Comparison of ENCODE assay signal across 15 mouse cellular contexts in the genomic region with DNA sequence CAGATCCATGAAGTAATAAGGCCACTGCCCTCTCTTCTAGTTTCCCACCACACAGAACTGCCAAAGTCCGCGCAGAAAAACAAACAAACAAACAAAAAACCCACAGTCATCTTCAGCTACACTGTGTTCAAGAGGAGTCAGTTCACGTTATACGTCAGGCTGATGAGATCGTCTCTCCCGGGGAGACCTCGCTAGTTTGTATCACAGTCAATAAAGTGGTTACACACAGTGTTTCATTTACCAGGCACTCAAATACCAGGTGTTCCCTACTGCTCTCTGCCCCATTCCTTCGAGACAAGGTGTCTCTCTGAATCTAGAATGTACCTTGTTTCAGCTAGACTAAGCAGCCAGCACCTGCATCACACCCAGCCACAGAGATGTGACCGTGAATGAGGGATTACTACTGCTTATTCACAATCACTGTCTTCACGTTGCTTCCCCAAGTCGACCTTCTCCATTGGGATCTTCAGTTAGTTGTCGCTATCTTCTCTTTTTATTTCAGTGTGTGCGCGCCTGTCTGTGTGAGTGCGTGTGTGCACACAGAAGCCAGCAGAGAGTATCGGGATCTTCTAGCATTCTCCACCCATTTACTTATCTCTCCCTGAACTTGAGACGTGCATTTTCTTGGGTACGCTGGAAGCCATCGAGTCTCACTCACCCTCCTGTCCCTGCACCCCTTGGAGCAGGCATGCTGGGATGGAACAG.
"Had no signal": no experiment of that assay in that cellular context is flagged by ENCODE, and none has a peak within 500 bp of the region (broad histone marks: within the 10 kb centered on the region; RNA-seq: fewer than 3 reads in every experiment).

No protein-coding gene starts in this region.

- DNase-seq: kidney, adult 11 months; kidney, adult 9 months; kidney, postnatal 10 days; kidney, postnatal 4 days; lung, adult 18-20 months; midbrain, embryonic 14.5 days; right cerebral cortex, adult 18-20 months; right cerebral cortex, postnatal 25 days; thymus, adult 2 months; thymus, postnatal 25 days had no signal

- H3K36me3 ChIP-seq: limb, embryonic 10.5 days; midbrain, embryonic 10.5 days; neural tube, embryonic 15.5 days had no signal

- H3K27ac ChIP-seq: layer of hippocampus, adult 2 months; limb, embryonic 10.5 days; midbrain, embryonic 10.5 days; neural tube, embryonic 15.5 days had no signal

- H3K4me3 ChIP-seq: layer of hippocampus, adult 2 months; limb, embryonic 10.5 days; midbrain, embryonic 10.5 days; myocyte; neural tube, embryonic 15.5 days had no signal

- H3K9ac ChIP-seq: neural tube, embryonic 15.5 days had no signal

- H3K27me3 ChIP-seq: neural tube, embryonic 15.5 days had no signal

- H3K9me3 ChIP-seq: limb, embryonic 10.5 days; midbrain, embryonic 10.5 days; neural tube, embryonic 15.5 days had no signal

- H3K4me2 ChIP-seq: neural tube, embryonic 15.5 days had no signal
